Mouse (Mus musculus) C2C12 (cell line): Measurements from ENCODE around the gene Pln.

ENCODE experiments used
- CEBPB ChIP-seq: IDR thresholded peaks from one replicate; pipeline ENCODE4 v1.6.1; 2011; ENCODE audit warnings: low read depth, mild to moderate bottlenecking, control low read depth, moderate library complexity
- CTCF ChIP-seq: IDR thresholded peaks from one replicate; pipeline ENCODE4 v1.5.1; 2011; ENCODE audit not compliant: control insufficient read depth, insufficient read depth, insufficient read length
- FOSL1 ChIP-seq: IDR thresholded peaks from one replicate; pipeline ENCODE4 v1.8.0; 2011; ENCODE audit warnings: mild to moderate bottlenecking, low read length; ENCODE audit not compliant: poor library complexity, insufficient read depth, severe bottlenecking
- MAX ChIP-seq: IDR thresholded peaks from one replicate; pipeline ENCODE4 v1.6.1; 2011; ENCODE audit warnings: mild to moderate bottlenecking, control low read depth
- MYOD1 ChIP-seq: IDR thresholded peaks from one replicate; pipeline ENCODE4 v1.6.1; 2011; ENCODE audit warnings: low read depth; ENCODE audit not compliant: control insufficient read depth, insufficient read length
- MYOG ChIP-seq: IDR thresholded peaks from one replicate; pipeline ENCODE4 v1.6.1; 2011; ENCODE audit not compliant: control insufficient read depth, insufficient read length; ENCODE audit errors: extremely low read depth

DNA sequence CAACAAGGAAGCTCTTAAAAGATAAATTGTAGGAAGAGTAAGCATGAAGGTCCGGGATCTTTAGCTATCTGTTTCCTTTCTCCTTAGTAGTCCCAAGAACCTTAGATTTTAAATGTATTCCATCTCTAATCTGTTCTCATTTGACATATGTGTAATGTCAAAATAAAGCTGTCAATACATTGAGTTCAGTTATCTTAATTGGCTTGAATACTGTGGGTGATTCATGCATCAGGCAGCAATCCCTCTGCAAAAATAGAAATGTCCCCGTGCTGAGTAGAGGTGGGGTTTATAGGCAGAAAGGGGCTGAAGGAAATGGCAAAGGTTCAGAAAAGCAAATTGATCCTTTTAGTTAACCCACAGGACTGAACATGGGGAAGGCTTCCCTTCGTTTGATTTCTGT lies 8.2 kb upstream of the Pln start:
- TF ChIP-seq CTCF, result no peak
- no peak for TF ChIP-seq MAX
- TF ChIP-seq FOSL1, result no peak
- no peak for TF ChIP-seq MYOD1
- no peak for TF ChIP-seq MYOG
- TF ChIP-seq CEBPB, result no peak
